Mouse (Mus musculus): ENCODE data around the gene Trpm5. TPM values are rescaled to one million over a fixed set of nuclear protein-coding genes. Genes with fewer than 3 reads are reported as not detected.

Trpm5 gene
- polyA plus RNA-seq (2015; fragmentation: Nextera tagmentation; extraction: Ambion mirVana) = 6.0 and 6.9 TPM in 2 replicates

- Histone ChIP-seq H3K9me3 (ENCODE audit: low read length) (no peaks in the 10 kb centered on the region), H3K4me1 (ENCODE audit: insufficient read depth, low read length) (no peaks in the 10 kb centered on the region)
- 45% methylated on average over 10 of the region's 10 CpGs for WGBS
Measured at GRCm38 (mm10) chr7:143094592-143095553, at the start of gene Trpm5. Gene Trpm5 (minus strand): TSS chr7:143094642.

DNA sequence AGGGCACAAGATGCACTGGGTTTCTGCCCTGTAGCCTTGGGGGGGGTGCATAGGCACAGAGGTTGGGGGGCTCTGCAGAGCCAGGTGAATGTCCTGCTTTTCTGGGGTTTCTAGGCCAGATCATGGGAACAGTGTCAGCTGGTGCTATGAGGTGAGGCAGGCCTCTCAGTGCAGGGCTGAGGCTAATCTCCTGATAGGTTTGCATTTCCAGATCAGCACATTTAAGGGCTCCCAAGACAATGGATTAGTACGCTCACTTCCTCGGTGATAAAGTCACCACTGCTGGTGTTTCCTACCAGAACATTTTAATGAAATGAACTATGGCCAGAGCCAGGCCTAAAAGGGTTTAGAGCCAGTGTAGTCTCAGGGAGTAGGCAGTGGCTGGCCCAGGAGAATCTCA, 48.2 kb upstream of the Trpm5 start:
- Histone ChIP-seq H3K4me3 (ENCODE audit: low read length) (no peak overlapping the region), H3K4me2 (replicated peaks; ENCODE audit: low read depth, low read length) (no peak overlapping the region), H3K36me3 (ENCODE audit: insufficient read depth, low read length) (no peaks in the 10 kb centered on the region), H3K4me1 (ENCODE audit: insufficient read depth, low read length) (peaks cover 8% of the 10 kb centered on the region), H3K27me3 (ENCODE audit: insufficient read depth, low read length) (no peaks in the 10 kb centered on the region), H3K27ac (ENCODE audit: low read length) (no peak overlapping the region), H3K9ac (replicated peaks; ENCODE audit: low read length) (no peak overlapping the region), H3K9me3 (ENCODE audit: low read length) (no peaks in the 10 kb centered on the region)
- WGBS = 93% methylated on average over 2 of the region's 2 CpGs
- ATAC-seq (ENCODE audit: low FRiP score, low TSS enrichment) = no peak

More at GRCm38 (mm10) chr7:143094592-143095553, at the start of gene Trpm5:
- H3K36me3 ChIP-seq (ENCODE audit: insufficient read depth, low read length) = no peaks in the 10 kb centered on the region
- no peaks in the 10 kb centered on the region for H3K27me3 ChIP-seq (ENCODE audit: insufficient read depth, low read length)
- peak; percentile 52; the same call in 1 of the 2 replicates for ATAC-seq (ENCODE audit: low FRiP score, low TSS enrichment)
- no peak within 1 kb of the TSS for H3K4me3 ChIP-seq (ENCODE audit: low read length)
- no peak within 1 kb of the TSS for H3K4me2 ChIP-seq (replicated peaks; ENCODE audit: low read depth, low read length)
- no peak within 1 kb of the TSS for H3K27ac ChIP-seq (ENCODE audit: low read length)
- no peak within 1 kb of the TSS for H3K9ac ChIP-seq (replicated peaks; ENCODE audit: low read length)

- Histone ChIP-seq H3K36me3 (ENCODE audit: insufficient read depth, low read length) (no peaks in the 10 kb centered on the region), H3K4me2 (replicated peaks; ENCODE audit: low read depth, low read length) (no peak overlapping the region), H3K4me1 (ENCODE audit: insufficient read depth, low read length) (peaks cover 8% of the 10 kb centered on the region; the same call in 1 of the 2 replicates), H3K27me3 (ENCODE audit: insufficient read depth, low read length) (no peaks in the 10 kb centered on the region), H3K4me3 (ENCODE audit: low read length) (no peak overlapping the region), H3K9me3 (ENCODE audit: low read length) (no peaks in the 10 kb centered on the region), H3K9ac (replicated peaks; ENCODE audit: low read length) (no peak overlapping the region), H3K27ac (ENCODE audit: low read length) (no peak overlapping the region)
- ATAC-seq (ENCODE audit: low FRiP score, low TSS enrichment) = no peak
- 82% methylated on average over 4 of the region's 4 CpGs for whole genome bisulfite sequencing
Measured at GRCm38 (mm10) chr7:143139932-143140331, 45.5 kb upstream of the Trpm5 start.

DNA sequence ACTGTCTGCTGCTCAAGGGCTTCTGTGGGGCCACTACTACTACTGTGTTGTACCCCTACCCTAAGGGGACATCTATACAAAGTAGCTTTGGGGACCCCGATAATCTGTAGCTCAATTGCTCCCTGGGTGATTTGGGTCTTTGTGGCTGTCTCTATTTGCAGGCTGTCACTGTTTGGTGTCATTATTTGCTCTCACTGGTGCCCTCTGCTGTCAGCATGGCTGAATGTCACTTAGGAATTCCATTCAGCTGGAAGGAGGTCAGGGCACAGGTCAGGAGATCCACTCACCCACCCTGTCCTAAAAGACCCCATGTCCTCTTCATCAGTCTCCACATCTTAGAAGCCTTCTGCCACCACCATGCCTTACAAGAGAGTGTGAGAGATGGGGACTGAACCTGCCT, 44.3 kb upstream of the Trpm5 start:
- Histone ChIP-seq H3K4me3 (ENCODE audit: low read length) (no peak overlapping the region), H3K27ac (ENCODE audit: low read length) (no peak overlapping the region), H3K36me3 (ENCODE audit: insufficient read depth, low read length) (no peaks in the 10 kb centered on the region), H3K4me2 (replicated peaks; ENCODE audit: low read depth, low read length) (no peak overlapping the region), H3K27me3 (ENCODE audit: insufficient read depth, low read length) (no peaks in the 10 kb centered on the region), H3K9me3 (ENCODE audit: low read length) (no peaks in the 10 kb centered on the region), H3K4me1 (ENCODE audit: insufficient read depth, low read length) (peaks cover 8% of the 10 kb centered on the region; the same call in 1 of the 2 replicates), H3K9ac (replicated peaks; ENCODE audit: low read length) (no peak overlapping the region)
- WGBS = 46% methylated on average over 1 of the region's 1 CpGs
- no peak for ATAC-seq (ENCODE audit: low FRiP score, low TSS enrichment)

DNA sequence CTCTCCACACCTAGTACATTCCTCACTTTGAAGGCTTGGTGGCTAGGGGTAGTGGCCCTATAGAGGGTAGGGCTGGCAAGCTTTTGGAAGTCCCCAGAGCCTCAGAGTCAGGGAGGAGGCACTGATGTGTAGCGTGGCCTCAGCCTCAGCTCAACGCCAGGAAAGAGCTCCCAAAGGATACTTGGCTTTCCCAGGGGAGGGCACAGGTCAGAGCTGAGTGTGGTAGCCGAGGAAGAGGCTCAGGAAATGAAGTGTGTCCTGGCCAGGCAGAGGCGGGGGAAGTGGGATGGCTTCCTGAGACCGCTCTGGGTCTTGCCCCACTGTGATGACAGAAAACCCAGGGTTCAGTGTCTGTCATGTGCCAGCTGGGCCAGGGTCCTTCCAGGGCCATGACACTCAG, 42.1 kb upstream of the Trpm5 start:
- ATAC-seq (ENCODE audit: low FRiP score, low TSS enrichment) = 0 out of 2 replicates have a peak, but pooled peaks have one; percentile 14
- Histone ChIP-seq H3K9me3 (ENCODE audit: low read length) (no peaks in the 10 kb centered on the region), H3K36me3 (ENCODE audit: insufficient read depth, low read length) (no peaks in the 10 kb centered on the region), H3K4me3 (ENCODE audit: low read length) (no peak overlapping the region), H3K4me1 (ENCODE audit: insufficient read depth, low read length) (peaks cover 8% of the 10 kb centered on the region; the same call in 1 of the 2 replicates), H3K9ac (replicated peaks; ENCODE audit: low read length) (no peak overlapping the region), H3K4me2 (replicated peaks; ENCODE audit: low read depth, low read length) (no peak overlapping the region), H3K27ac (ENCODE audit: low read length) (no peak overlapping the region), H3K27me3 (ENCODE audit: insufficient read depth, low read length) (no peaks in the 10 kb centered on the region)
- WGBS = 18% methylated on average over 5 of the region's 5 CpGs

DNA sequence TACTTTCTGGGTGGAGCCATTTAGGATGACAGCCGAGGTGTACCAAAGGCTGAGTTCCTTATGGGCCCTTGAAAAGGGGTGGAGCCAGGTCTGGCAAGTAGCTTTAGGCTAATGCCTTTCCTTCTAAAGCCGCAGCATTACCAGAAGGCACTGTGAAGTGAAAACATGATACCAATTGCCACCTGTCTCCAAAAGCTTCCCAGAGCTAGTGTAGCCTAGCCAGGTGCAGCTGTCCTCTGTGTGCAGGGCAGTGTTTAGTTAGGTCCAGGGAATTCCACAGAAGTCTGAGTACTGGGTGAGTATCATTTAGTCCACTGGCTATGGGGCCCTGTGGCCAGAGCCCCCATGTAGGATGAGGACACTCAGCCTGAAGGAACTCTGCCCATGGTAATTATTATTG, 41.7 kb upstream of the Trpm5 start:
- ATAC-seq (ENCODE audit: low FRiP score, low TSS enrichment) = 0 out of 2 replicates have a peak, but pooled peaks have one; percentile 3
- Histone ChIP-seq H3K36me3 (ENCODE audit: insufficient read depth, low read length) (no peaks in the 10 kb centered on the region), H3K4me3 (ENCODE audit: low read length) (no peak overlapping the region), H3K9ac (replicated peaks; ENCODE audit: low read length) (no peak overlapping the region), H3K9me3 (ENCODE audit: low read length) (no peaks in the 10 kb centered on the region), H3K4me1 (ENCODE audit: insufficient read depth, low read length) (peaks cover 8% of the 10 kb centered on the region; the same call in 1 of the 2 replicates), H3K27ac (ENCODE audit: low read length) (no peak overlapping the region), H3K27me3 (ENCODE audit: insufficient read depth, low read length) (no peaks in the 10 kb centered on the region), H3K4me2 (replicated peaks; ENCODE audit: low read depth, low read length) (no peak overlapping the region)
- 50% methylated on average over 2 of the region's 2 CpGs for WGBS

GRCm38 (mm10) chr7:143132815-143133214, 38.4 kb upstream of the Trpm5 start:
- H3K9ac ChIP-seq (replicated peaks; ENCODE audit: low read length) = no peak overlapping the region
- no peaks in the 10 kb centered on the region for H3K36me3 ChIP-seq (ENCODE audit: insufficient read depth, low read length)
- no peak overlapping the region for H3K27ac ChIP-seq (ENCODE audit: low read length)
- ATAC-seq (ENCODE audit: low FRiP score, low TSS enrichment) = no peak
- 89% methylated on average over 5 of the region's 5 CpGs for WGBS
- H3K27me3 ChIP-seq (ENCODE audit: insufficient read depth, low read length) = no peaks in the 10 kb centered on the region
- no peak overlapping the region for H3K4me3 ChIP-seq (ENCODE audit: low read length)
- no peak overlapping the region for H3K4me2 ChIP-seq (replicated peaks; ENCODE audit: low read depth, low read length)
- no peaks in the 10 kb centered on the region for H3K9me3 ChIP-seq (ENCODE audit: low read length)
- peaks cover 8% of the 10 kb centered on the region; the same call in 1 of the 2 replicates for H3K4me1 ChIP-seq (ENCODE audit: insufficient read depth, low read length)

DNA sequence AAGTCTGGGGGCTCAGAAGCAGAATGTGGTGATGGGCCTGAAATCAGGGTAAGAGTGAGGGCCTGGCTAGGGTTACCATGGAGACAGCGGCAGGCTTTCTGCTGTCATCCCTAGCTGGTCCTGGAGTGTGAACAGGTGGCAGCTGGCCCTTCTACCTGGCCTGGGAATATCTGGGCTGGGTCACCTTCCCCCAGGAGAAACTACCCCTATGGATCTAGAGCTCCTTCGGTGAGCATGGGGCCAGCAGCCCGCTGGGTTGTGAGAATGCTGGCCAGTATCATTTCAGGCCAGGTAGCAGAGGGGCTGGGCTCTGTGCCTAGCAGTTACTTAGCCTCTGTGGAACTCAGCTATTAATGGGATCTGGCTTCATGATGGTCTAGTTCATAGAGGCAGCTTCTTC, 30.5 kb upstream of the Trpm5 start:
- no peaks in the 10 kb centered on the region for H3K27me3 ChIP-seq (ENCODE audit: insufficient read depth, low read length)
- no peaks in the 10 kb centered on the region for H3K9me3 ChIP-seq (ENCODE audit: low read length)
- peak overlapping the region; percentile 94 for H3K27ac ChIP-seq (ENCODE audit: low read length)
- peaks cover 40% of the 10 kb centered on the region for H3K4me1 ChIP-seq (ENCODE audit: insufficient read depth, low read length)
- peak overlapping the region; percentile 1; the same call in 1 of the 2 replicates for H3K4me2 ChIP-seq (replicated peaks; ENCODE audit: low read depth, low read length)
- no peak for ATAC-seq (ENCODE audit: low FRiP score, low TSS enrichment)
- H3K9ac ChIP-seq (replicated peaks; ENCODE audit: low read length) = 0 out of 2 replicates have a peak overlapping the region, but pooled peaks have one; percentile 39
- no peaks in the 10 kb centered on the region for H3K36me3 ChIP-seq (ENCODE audit: insufficient read depth, low read length)
- no peak overlapping the region for H3K4me3 ChIP-seq (ENCODE audit: low read length)
- 61% methylated on average over 3 of the region's 3 CpGs for WGBS

DNA sequence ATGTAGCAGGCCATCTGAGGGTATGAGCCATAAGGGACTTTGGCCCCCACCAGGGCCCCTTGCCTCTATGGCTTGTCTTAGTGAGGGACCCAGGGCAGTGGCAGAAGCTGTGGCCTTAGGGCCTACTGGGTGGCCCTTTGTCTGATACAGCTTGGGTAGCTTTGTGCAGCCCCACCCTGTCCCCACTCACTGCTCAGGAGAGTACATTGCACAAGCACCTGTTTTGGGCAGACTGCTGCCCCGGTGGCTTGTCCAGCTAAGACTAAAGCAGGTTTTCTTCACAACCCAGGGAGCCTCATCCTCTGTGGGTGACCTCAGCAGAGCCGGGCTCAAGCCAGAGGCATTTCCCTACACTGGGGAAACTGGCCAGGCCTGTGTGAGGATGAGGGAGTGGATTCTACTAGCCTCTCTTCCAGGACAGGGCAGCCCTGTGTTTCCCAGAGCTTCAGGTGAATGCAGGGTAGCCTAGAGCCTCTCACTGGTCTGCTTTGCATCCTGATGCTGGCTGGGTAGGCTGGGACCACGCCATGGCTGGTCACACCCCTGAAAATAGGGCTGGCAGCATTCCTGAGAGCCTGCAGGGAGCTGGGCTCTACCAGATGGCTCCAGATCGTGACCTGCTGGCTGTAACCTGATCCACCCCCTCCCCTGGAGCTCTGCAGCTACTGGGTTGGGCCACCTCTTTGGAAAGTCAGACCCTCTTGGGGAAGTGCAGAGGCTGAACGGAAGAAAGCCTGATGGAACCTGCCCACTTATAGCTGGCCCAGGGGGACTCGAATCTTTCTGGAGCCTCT, 29.6 kb upstream of the Trpm5 start:
- Histone ChIP-seq H3K4me1 (ENCODE audit: insufficient read depth, low read length) (peaks cover 48% of the 10 kb centered on the region), H3K27ac (ENCODE audit: low read length) (peak overlapping the region; percentile 94)
- 13% methylated on average over 6 of the region's 6 CpGs for WGBS

More for the DNA sequence above, 29.6 kb upstream of the Trpm5 start:
- no peaks in the 10 kb centered on the region for H3K9me3 ChIP-seq (ENCODE audit: low read length)
- H3K27me3 ChIP-seq (ENCODE audit: insufficient read depth, low read length) = no peaks in the 10 kb centered on the region
- no peak overlapping the region for H3K4me3 ChIP-seq (ENCODE audit: low read length)
- H3K4me2 ChIP-seq (replicated peaks; ENCODE audit: low read depth, low read length) = peak overlapping the region; percentile 1; the same call in 1 of the 2 replicates
- no peaks in the 10 kb centered on the region for H3K36me3 ChIP-seq (ENCODE audit: insufficient read depth, low read length)
- peak overlapping the region; percentile 39 for H3K9ac ChIP-seq (replicated peaks; ENCODE audit: low read length)
- ATAC-seq (ENCODE audit: low FRiP score, low TSS enrichment) = peak; percentile 97

All from kidney, embryonic 16.5 days (tissue).